Mouse (Mus musculus): ENCODE results near the gene Gm9918. TPM values are rescaled to one million over a fixed set of nuclear protein-coding genes. Genes with fewer than 3 reads are reported as not detected.
A peak's percentile ranks its signal among the peaks of the same experiment; 100 is the strongest.
"Not testable (repeated sequence)": the region's sequence is repeated elsewhere in the genome, so short reads cannot be mapped to it uniquely, and the experiment has no call there.

Gm9918 gene
- total RNA-seq (2021) = not detected

- no peak for DNase-seq
Measured at GRCm38 (mm10) chr15:102270274-102270960, at the start of gene Gm9918. TSS of gene Gm9918 (plus strand) at chr15:102270563.

GRCm38 (mm10) chr15:102222386-102222785 is 48.0 kb upstream of the Gm9918 start:
- DNase-seq = no peak

- DNase-seq = peak; percentile 81 to 83
Measured at GRCm38 (mm10) chr15:102224186-102224991, 46.0 kb upstream of the Gm9918 start.

GRCm38 (mm10) chr15:102224992-102225617 is 45.3 kb upstream of the Gm9918 start:
- no peak for DNase-seq

GRCm38 (mm10) chr15:102225619-102226018 is 44.7 kb upstream of the Gm9918 start:
- not testable (repeated sequence) for DNase-seq

GRCm38 (mm10) chr15:102230408-102231321 is 39.7 kb upstream of the Gm9918 start:
- no peak for DNase-seq

GRCm38 (mm10) chr15:102231748-102232147 is 38.6 kb upstream of the Gm9918 start, which contains the start of gene Itgb7:
TSS of gene Itgb7 (minus strand) at chr15:102231944.
- DNase-seq = no peak

DNA sequence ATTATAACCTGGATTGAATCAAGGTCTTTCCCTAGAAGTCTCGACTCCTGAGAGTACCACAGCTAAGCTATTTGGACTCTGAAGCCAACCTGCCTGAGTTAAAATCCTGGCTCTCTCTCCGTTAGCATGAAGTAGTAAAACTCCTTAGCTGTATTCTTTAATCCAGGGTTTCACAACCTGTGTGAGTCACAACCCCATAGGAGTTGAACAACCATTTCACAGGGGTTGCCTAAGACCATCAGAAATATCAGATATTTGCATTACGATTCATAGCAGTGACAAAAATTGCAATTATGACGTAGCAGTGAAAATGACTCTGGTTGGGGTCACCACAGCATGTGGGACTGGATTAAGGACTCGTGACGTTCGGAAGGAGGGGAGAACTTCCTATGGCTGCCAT is 37.6 kb upstream of the Gm9918 start:
- DNase-seq = no peak

- no peak for DNase-seq
Measured at GRCm38 (mm10) chr15:102233896-102234295, 36.5 kb upstream of the Gm9918 start.

- DNase-seq = no peak
Measured at GRCm38 (mm10) chr15:102235371-102236027, 34.9 kb upstream of the Gm9918 start.

DNA sequence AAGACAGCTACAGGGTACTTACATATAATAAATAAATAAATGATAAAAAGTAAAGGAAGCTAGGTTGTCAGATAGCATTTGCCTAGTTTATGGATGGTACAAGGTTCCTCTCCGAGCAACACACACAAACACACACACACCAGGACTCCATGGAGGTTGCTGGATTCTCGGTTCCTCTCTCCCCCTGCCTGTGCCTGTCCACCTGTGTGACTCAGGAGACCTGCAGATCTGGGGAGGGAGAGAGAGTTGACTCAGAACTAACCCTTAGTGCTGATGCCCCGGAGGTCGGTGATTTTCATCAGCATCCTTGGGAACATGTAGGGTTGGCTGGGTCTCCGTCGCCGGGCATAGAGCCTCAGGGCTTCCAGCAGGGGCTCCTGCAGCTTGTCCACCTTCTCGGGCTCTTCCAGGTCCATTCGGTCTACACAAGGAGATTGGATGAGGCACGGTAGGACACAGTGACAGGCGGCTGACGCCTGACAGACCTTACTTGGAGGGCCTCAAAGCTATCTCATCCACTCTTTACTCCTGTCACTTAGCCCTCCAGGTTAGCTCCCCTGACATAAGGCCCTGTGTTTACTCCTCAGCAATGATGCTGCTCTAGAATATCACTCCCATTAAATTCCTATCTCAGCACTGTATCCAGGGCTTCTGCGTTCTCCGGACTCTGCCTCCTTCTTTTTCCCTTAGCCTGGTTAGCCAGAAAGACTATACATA is 31.7 kb upstream of the Gm9918 start:
- DNase-seq = no peak

DNA sequence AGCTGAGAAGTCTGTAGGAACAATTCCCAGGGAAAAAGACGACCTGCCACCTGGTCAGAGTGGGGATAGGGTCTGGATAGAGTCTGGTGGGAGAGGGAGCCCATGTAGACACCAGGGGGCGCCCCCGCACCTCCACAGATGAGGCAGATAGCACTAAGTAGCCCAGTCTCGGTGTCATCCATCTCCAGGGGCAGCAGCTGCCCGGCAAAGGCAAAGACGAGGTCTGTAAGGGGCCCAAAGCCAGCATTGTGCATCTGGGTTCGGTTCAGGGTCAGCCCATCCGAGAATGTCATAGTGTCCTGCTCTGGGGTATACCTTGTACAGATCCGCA is 31.1 kb upstream of the Gm9918 start:
- DNase-seq = peak; percentile 64 to 65

GRCm38 (mm10) chr15:102239851-102240250 is 30.5 kb upstream of the Gm9918 start:
- DNase-seq = no peak

GRCm38 (mm10) chr15:102240607-102241006 is 29.8 kb upstream of the Gm9918 start:
- no peak for DNase-seq

DNA sequence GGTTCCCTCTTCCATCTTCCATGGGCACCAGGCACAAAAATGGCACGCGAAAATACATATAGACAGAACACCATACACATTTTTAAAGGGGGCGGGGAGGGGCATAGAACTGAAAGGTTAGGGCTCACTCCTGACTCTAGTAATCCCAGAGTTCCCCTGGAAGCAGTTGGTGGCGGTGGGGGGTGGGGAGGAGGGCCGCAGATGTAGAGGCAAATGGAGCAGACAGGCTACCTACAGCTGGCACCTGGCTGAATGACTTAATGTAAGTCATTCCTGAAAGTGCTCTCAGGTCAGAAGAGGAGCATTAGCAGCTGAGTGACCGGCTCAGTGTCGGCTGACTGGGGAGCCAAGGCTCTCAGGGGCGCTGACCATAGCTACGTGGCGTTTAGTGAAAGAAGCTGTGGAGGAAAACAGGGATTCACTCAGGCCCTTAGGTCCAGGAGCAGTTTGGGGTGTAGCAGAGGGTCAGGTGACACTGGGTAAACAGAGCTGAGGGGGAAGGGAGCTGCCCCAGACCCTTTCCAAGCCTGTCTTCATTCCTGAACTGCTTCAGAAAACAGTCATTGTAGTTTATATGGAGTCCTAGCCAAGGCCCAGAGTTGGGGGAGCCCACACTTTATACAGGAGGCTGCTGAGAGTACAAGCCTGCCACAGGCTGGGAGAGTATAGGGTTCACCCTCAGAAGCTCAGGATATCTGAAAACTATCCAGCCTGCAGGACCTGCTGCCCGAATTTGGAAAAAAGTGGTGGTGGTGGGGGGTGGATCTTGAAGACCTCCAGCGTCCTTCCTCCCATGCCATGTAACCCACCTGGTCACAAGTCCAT is 27.7 kb upstream of the Gm9918 start:
- no peak for DNase-seq

DNA sequence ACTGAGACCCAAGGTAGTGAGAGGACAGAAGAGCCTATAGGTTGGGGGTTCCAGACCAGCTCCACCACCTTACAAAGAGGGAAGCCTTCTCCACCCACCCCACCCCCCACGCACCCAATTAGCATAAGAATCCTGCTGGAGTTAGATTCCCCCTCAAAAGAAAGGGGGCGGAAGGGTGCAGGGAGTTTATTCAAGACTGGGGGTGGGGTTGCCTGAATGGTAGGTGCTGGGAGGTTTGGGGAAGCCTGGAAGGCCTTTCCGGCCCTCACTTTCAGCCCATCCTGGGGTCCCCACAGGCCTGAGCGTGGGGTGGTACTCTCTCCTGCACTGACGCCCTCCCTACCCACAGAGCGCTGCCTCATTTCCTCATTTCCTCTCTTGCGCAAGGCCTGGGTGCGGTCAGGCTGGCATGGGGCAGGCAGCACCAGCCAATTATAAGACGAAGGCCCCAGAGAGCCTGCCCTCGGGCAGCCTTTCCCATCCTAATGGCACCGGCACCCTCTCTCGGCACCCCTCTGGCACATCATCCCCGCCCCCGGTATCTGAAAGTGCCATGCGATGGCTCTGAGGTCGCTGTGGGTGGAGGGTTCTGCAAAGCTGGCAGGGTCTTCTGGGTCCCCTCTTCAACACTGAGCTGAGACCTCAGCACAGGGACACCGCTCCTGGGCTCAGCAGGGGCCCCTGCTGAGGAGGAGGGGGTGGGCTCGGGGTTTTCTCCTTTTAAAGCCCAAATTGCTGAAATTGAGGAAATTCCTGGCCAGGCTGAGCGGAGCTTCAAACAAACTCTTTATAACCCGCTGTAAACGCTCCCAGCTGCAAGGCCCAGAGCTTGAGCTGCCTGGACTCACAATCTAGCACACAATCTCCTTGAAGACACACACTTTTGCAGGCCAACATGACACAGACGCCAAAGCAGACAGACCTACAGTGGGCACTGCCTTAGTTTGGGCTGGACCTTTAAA is 26.9 kb upstream of the Gm9918 start:
- DNase-seq = no peak

GRCm38 (mm10) chr15:102244306-102245191 is 25.8 kb upstream of the Gm9918 start:
- no peak for DNase-seq

DNA sequence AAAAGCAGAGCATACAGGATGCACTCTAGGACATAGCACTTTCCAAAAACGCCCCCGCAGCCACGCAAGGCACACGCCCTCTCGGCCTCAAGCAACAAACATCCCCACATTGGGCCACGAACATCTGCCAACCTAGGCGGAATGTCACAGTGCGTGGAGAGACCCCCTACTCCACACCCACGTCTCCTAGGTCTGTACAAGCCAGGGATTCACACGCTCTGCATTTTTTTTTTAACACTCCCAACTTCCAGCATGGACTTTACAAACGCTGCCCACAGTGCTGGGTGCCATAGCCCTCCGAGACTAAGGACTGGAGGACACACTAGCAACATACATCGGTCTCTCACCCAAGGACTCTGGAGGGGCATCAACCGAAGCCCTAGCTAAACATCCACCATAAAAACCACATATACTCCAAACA is 24.9 kb upstream of the Gm9918 start:
- DNase-seq = no peak
